Mouse (Mus musculus) thymus, postnatal 36 days (tissue): ENCODE results near the gene Hist1h2bj.

Experiments
- DNase-seq, 2 experiments: peaks; one replicate each; pipeline ENCODE4 v3.0.0; 2022; ENCODE audit warnings: mixed read lengths in 2 of 2

Gene Hist1h2bj

DNA sequence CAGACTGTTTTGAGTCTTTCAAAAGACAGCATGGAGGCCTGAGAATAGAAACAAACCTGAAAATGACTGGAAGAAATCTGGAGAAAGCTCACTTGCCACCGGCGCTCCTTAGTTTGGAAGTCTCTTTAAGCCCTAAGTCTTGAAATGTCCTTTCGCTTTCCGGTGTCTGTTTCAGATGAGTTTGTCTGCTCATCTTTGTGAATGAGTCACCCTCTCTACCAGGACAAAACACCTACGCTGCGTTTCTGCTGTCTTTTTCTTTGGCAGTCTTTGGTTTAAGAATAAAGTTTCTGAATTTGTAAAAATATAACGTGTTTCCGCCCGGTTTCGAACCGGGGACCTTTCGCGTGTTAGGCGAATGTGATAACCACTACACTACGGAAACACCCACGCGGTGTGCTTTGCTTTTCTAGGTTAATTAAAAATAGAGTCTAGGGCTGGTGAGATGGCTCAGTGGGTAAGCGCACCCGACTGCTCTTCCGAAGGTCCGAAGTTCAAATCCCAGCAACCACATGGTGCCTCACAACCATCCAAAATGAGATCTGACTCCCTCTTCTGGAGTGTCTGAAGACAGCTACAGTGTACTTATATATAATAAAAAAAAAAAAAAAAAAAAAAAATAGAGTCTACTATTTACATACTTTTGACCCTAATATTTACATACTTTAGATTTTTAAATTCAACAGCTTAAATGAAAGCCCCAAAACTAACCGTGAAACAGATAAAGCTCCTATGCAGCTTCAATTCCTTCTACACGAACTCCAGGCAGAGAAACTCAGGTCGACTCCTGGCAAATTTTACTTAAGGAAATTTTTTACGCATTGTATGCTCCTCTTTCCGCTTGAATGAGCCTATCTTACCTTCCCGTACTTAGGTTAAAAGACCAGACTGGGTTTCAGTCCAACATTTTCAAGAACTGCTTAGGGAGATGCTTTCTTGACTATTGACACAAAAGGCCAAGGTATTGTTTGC lies 27.2 kb upstream of the Hist1h2bj start:
- DNase-seq = peak; percentile 77 to 81

DNA sequence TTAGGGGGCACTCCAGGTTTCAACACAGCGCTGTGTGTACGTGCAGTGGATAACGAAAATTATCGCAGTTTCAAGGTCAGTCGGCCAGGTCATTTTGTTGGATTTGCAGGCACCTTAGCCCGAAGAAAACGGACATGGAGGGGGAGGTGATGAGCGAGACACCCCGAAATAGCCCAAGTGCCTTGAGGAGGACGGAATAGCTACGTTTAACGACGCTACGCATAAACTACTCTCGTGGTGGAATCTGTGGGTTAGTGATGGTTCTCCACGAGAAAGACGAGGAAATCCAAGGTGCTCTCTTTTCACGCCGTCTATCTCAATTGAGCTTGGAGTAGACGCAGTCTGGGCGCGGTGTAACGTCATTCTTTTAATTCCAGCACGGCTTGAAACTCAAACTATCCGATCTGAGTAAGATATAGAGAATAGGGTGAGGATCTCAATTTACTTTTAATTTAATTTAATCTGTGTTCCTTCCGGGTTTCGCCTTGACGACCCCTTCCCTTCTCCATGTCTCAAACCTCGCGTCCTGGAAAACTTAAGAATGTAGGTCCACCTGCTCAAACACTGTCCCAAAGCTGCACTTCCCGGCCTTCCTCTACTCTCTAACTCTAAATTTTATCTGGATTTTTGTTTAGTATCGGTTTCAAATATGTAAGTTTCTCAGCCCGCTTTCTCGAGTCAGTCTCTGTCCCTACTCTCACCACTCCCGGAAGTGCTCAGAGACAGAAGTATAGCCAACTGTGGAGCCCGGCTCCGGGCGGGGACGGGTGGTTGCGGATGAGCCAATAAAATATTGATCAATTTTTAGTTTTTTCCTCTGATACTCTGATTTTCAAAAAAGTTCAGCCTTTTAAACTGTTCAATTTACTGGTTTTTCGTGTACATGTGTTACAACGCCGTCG lies 22.8 kb upstream of the Hist1h2bj start:
- DNase-seq = peak in 1 of 2 experiments; percentile 50

DNA sequence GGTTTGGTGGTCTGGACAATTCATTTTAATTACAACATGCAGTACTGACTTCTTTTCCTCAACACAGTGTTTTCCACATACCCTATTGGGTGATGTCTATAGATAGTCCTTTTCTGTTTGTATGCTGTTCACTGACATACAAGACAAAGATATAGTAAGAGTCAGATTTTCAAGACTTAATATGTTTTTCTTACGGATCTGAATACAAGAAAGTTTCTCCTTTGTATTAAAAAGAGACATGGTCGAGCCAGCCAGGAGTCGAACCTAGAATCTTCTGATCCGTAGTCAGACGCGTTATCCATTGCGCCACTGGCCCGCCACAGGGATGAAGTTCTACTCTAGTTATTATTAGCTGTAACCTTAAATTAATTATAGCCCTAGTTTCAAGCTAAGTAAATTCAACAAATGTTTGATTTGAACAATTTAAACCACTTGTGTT lies 22.1 kb upstream of the Hist1h2bj start:
- DNase-seq = peak in 1 of 2 experiments; percentile 39

DNA sequence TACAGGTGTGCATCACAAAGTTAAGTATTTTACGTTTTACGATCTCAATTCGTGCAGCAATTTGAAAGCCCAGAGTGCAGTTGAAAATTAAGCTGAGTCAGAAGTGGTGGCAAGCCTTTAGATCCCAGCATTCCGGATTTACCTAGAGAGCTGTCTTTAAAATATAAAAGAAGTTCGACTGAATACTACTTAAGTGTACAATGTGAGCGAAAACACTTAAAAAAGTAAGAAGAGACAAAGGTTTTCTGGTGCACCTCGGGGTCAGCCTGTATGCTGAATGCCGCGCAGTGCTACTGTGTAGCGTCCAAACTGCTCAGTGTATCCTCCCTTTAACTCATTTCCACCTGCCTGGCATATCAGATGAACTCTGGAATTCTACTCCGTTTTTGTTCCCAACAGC lies 21.4 kb upstream of the Hist1h2bj start:
- no peak for DNase-seq

DNA sequence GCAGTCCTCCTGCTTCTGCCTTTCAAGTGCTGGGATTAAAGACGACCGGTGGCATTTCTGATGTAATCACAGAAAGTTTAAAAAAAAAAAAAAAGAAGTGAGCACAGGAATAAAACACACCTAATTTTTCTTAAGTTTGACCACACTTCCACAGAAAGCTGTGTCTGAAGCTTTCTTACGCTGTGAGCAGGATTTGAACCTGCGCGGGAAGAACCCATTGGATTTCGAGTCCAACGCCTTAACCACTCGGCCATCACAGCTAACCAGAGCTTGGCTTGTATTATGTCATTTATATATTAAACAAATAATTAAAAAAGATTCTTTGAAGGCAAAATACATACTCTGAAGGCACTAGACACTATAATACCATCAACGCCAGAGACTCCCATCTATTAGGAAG lies 20.8 kb upstream of the Hist1h2bj start:
- DNase-seq = peak; percentile 73 to 77

DNA sequence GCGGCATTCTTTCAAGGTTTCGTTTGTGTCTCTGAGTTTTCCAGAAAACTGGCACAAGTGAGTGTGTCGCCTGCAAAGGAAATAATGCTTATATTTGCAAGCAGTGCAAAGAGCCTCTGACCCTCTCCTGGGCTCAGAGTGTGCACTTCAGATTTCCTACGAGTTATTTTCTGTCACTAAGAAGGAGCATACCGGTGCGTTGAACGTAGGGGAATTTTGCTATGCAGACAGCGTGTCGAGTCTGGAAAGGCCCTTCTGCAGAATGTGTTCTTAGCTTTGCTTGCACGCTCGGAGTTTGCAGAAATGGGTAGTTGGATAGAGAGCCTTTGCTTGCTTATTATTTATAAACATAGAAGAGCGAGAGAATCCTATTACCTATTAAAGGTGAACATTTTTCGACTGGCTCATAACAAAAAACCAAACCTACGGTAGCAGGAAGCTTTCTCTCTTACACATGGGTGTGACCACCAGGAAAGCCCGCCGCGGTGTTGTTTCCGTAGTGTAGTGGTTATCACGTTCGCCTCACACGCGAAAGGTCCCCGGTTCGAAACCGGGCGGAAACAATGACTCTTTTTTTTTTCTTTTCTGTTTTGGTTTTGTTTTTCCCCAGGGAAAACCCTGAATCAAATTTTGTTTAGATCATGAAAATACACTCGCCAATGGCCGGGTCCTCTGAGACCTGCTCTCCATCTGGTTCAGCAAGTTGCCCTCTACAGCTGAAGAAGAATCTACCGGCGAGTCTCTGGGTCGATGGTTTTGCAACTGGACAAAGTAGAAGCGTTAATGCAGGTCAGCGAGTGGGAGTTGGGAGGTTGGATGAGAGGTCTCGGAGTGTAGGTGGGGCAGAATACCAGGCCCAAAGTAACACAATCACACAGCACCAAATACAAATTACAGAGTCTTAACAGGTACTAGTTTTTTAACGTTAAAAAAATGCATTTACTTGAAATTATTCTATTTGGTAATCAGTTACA lies 16.7 kb upstream of the Hist1h2bj start:
- DNase-seq = peak; percentile 81 to 84

DNA sequence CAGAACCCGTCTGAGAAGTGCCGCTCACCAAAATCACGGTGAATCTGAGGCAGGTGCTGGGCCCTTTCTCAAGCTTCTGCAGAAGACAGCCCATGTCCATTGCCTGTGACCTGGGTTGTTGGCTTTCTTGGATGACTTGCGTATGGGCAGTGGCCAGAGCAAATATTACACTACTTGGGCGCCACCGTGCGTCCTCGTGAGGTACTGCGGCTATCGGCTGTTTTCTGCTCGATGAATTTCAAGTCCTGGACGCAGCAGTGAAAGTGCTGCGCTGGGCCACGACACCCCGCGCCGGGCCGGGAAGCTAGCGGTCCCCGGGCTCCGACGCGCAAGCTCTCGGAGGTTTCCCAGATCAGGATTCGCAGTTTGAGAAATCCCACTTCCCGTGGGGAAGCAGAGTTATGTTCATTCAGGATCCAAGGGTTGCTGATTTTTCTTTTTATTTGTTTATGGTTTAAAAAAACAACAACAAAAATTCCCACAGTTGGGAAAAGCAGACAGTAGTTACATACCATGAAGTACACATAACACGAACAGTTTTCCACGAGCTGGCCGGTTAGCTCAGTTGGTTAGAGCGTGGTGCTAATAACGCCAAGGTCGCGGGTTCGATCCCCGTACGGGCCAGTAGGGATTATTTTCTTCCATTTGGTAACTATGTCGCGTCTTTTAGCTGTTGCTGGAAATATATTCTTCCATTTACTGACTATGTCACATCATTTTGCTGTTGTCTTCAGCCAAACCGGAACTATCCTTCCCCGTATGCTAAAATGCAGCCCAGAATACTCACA lies 14.1 kb upstream of the Hist1h2bj start:
- peak; percentile 87 to 90 for DNase-seq

DNA sequence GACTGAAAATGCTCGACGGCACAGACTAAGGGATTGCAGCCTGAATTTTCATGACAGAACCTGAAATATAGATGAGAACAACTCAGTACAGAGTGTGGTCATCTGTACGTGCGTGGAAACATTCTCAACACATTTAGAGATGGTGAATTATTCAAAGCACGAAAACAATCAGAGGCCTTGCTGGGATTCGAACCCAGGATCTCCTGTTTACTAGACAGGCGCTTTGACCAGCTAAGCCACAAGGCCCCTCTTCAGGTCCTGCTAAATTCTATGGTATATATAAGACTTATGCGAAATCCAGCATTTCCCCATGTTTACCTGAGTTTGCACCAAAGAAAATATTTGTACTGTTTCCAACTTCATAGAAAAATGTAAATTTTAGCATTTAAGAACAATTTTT lies 13.1 kb upstream of the Hist1h2bj start:
- DNase-seq = no peak

DNA sequence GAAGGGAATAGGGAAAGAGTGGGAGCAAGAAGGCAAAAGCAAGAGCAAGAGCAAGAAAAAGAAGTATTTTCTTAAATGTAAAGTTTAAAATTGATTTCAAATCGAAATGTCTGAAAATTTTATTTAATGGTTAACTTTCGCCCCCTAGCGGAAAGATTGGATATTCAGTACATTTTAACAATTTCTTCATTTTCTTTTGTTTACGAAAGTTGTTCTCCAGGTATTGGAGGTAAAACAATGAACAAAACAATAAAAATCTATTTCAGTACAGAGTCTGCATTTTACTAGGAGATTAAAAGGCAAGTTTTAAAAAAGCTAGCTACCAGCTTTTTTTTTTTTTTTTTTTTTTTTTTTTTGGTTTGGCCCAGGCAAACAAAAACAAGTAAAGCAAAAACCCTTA lies 12.5 kb upstream of the Hist1h2bj start:
- DNase-seq = no peak

DNA sequence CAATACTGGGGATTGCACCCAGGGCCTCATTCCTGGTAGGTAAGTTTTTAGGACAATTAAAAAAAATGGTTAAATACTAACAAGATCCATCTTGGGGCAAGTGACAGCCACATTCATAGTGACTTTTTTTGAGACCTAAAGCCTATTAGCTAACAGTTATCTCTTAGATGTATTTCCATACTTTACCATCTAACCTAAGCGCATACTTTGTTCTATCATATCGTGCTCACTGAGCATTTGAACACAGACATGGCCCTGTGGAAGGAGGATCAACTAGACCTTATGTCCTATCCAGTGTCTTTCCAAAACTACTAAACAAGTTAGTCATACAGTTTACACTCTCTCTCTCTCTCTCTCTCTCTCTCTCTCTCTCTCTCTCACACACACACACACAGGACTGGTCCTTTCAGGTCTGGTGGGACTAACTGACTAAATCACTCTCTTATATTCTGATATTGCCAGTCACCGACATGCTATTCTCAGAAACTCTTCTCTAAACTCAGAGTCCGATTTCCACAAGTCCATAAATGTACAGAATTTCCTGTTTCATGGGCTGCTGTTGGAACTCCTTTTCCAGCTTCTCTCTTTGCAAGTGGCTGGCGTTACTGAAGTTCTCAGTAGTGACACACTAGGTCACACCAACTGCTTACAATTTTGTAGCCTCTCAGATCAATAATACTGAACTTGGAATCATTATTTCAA lies 9.1 kb upstream of the Hist1h2bj start:
- no peak for DNase-seq

DNA sequence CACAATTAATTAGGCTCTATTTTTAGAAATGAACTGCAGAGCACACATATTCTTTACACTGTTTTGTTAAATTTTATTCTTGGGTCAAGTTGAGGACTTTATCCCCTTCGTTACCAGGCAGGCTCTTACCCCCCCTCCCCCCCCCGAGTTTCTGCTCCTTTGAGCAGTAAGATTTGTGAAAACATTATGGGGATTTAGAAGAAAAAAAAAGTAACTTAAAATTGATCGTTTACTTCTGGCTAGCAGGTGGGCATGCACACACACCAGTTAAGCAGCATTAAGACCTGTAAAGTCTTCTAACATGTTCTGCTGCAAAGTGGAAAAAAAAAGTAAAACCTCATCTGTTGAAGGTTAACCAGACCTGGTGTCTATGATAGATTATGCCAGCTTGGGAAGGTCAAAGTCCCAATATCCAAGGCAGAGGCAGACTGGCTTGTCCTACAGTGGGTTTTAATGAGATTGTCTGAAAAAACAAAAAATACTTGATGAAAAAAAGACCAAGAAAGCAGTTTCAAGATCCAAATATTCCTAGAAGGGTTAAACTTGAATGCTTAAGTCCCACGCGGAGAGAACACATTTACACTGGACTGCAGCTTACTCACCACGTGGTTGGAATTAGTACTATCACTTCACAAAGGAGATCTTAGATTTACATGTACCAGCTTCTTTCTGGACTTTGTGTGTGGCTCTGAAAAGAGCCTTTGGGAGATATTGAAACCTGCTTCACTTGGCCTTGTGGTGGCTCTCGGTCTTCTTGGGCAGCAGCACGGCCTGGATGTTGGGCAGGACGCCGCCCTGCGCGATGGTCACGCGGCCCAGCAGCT lies 8.4 kb upstream of the Hist1h2bj start:
- no peak for DNase-seq

DNA sequence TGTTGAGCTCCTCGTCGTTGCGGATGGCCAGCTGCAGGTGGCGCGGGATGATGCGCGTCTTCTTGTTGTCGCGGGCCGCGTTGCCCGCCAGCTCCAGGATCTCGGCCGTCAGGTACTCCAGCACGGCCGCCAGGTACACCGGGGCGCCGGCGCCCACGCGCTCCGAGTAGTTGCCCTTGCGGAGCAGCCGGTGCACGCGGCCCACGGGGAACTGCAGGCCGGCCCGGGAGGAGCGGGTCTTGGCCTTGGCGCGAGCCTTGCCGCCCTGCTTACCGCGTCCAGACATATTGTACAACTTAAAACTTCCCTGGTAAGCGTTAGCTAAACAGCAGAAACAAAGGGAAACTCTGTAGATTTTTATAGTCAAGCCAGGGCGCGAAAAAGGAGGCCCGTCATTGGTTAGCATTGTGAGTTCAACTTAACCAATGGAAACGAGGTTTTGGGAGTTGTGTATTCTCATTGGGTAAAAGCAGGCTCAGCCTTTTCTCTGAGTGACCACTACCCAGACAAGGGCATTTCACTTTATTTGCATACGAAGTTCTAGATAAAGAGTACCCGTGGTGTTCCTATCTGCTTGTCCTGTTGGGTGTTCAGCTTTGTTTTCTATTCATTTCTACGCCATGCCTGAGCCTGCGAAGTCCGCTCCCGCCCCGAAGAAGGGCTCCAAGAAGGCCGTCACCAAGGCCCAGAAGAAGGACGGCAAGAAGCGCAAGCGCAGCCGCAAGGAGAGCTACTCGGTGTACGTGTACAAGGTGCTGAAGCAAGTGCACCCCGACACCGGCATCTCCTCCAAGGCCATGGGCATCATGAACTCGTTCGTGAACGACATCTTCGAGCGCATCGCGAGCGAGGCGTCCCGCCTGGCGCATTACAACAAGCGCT lies 7.5 kb upstream of the Hist1h2bj start, which contains the start of the genes Hist1h2ah and Hist1h2bk:
Gene Hist1h2ah (minus strand): TSS at position 302 of the 882 bp plus-strand sequence.
Gene Hist1h2bk (plus strand): TSS at position 604 of the 882 bp plus-strand sequence.
- DNase-seq = peak; percentile 79 to 82

DNA sequence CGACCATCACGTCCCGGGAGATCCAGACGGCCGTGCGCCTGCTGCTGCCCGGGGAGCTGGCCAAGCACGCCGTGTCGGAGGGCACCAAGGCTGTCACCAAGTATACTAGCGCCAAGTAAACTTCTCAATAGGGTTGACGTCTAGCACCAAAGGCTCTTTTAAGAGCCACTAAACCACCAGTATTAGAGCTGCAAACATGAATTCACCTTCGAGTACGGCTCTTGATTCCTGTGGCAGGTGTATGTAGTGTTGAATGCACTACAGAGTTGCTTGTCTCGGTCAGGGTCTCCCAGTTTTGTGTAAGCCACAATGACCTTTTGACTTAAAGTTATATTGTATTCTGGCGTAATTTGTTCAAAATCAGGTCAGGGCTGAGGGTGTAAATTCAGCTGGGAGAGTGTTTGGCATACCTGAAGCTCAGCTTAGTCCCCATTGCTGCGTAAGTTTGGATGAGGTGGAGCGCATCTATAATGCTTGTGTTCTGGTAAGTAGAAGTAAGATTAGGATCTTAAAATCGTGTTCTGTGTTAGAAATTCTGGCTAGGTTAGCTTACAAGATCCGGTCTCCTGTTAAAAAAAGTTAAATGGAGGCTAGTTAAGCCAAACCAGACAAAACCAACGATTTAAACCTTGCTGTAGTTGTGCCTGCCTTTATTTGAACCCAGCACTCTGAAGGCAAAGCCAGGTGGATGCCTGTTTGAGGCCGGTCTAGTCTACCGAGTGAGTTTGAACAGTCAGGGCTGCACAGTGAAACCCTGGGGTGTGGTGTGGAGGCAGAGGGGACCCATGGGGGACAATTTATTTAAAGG lies 6.7 kb upstream of the Hist1h2bj start:
- DNase-seq = peak in 1 of 2 experiments; percentile 23

DNA sequence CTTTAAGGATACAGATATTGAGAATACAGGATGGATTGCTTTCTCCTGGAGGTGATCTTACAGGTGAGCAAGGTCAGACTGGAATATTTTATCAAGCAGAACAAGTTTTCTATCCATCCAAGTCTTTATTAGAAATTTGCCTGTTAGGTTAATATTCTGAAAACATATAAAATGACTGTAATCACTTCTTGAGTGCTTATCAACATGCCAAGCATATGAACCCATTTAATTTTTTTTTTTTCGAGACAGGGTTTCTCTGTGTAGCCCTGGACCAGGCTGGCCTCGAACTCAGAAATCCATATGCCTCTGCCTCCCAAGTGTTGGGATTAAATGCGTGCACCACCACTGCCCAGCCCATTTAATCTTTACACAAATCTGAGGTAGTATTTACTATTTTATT lies 6.0 kb upstream of the Hist1h2bj start:
- no peak for DNase-seq

DNA sequence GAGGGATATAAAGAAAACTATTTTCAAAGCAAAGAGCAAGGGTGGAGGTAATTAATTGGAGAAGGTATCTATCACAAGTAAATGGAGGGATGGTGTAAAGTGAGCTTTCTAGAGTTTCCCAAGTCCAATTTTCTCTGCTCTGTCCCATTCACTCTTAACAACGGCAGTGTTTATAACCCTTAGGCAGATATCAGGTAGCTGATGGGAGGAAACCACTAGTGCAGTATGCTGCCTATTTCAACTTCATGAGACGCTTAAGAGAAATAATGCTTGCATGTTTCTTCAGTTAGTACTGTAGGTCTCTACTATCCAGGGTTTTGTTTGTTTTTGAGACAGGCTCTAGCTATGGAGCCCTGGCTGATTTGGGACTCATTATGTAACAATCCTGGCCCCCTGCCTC lies 5.6 kb upstream of the Hist1h2bj start:
- DNase-seq = no peak

DNA sequence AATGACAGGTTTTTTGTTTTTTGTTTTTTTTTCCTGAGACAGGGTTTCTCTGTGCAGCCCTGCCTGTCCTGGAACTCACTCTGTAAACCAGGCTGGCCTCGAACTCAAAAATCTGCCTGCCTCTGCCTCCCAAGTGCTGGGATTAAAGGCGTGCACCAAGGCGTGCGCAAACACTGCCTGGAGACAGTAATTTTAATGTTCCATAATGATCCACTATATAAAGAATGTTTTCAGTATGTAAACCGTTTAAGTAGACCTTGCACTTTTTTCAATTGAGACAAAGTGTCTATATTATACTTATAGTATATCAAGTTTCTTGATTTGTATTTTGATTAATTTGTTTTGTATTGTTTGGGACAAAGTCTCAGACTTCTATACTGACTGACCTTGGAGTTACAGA lies 3.6 kb upstream of the Hist1h2bj start:
- no peak for DNase-seq

DNA sequence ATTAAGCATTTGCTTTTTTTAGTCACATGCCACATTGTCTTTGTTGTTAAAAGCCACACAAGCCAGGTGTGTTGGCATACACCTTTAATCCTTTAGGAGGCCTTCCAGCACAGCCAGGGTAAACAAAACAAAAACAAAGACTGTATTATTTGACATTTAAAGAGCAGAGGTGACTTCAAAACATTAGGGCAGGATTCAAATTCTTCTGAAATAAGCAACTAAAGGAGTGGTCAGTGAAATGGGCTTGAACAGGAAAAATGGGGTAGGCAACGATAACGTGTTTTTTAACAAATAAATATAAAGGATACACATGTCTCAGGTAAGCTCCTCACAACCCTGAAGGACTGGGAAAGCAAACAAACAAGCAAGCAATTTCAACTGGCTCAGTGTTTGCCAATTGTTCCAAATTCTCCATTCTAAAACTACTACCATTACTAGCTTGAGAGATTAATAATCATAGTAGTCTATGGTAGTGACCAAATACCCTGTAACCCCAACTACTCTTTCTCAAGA lies 3.0 kb upstream of the Hist1h2bj start:
- no peak for DNase-seq
